Mouse (Mus musculus): ENCODE results near the gene Ccdc105.

Gene Ccdc105

GRCm38 (mm10) chr10:78752452-78753191, at the start of gene Ccdc105:
Gene Ccdc105, minus strand, starts transcription at chr10:78753065.
- 1% methylated on average over 61 of the region's 61 CpGs for WGBS

- WGBS = 92% methylated on average over 2 of the region's 2 CpGs
Measured at GRCm38 (mm10) chr10:78801449-78801848, 48.6 kb upstream of the Ccdc105 start.

DNA sequence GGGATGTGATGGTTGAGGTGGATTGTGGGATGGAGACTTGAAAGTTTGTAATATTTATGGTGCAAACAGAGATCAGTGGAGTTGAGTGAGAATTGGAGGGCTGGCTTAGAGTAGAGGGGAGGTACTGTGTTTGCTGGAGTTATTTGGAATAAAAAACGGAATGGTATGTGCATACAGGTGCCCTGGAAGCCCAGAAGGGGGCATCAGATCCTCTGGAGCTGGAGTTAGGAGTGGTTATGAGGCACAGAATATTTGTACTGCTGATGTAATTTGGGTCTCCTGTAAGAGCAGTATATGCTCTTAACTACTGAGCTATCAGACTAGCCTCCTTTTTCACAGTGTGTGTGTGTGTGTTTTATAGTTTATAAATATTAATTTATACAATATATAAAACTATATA, 37.7 kb upstream of the Ccdc105 start:
- 59% methylated on average over 1 of the region's 1 CpGs for WGBS

DNA sequence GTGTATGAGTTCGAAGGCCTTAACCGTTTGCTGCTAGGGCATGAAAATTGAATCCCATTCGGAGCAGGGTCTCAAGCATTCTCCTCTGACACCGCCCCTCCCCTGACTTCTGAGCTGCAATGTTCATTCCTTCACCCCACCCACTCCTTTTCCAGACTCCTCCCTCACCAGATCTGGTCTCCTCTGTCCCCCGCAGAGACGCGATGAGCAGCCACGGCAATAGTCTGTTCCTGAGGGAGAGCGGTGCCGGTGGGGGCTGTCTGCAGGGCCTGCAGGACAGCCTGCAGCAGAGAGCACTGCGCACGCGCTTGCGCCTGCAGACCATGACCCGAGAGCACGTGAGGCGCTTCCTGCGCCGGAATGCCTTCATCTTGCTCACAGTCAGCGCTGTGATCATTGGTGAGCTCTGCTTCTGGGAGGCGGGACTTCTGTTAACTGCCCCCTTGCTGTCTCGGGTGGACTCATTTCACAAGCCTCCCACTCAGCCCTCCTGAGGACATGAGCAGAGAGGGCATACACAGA, 34.8 kb upstream of the Ccdc105 start:
- WGBS = 8% methylated on average over 22 of the region's 22 CpGs

DNA sequence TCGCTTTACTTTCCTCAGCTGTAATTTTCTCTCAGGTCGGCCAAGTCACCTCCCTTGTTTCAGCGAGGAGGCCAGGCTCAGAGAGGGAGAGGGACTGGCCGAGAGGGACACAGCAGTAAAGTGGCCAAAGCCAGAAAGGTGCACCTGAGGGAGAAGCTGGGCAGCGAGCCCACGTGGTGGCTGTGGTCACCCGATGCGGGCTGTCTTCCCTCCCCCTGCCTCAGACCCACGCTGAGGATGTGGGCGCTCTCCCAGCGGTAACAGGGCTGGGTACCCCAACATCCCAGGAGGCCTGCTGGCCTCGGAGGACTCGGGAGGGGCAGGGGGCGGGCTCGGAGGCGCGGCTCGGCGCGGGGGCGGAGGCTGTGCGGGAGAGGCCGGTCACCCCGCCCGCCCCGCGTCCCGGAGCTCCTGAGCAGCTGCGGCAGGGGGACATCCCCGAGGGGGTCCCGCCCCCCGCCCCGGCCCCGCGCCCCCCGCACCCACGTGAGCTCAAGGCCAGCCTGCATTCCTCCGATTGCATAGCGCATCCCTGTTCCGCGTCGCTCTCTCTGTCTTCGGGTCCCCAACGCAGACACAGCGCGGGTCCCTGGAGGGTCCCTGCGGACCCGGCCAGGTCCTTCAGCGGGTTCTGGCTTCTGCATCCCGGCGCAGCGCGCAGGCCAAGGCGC, 27.3 kb upstream of the Ccdc105 start, which contains the start of gene Slc1a6:
TSS of gene Slc1a6 (plus strand) at position 516 of the 671 bp plus-strand sequence.
- 2% methylated on average over 50 of the region's 54 CpGs for WGBS

GRCm38 (mm10) chr10:78779527-78779926, 26.7 kb upstream of the Ccdc105 start:
- WGBS = 35% methylated on average over 9 of the region's 9 CpGs

DNA sequence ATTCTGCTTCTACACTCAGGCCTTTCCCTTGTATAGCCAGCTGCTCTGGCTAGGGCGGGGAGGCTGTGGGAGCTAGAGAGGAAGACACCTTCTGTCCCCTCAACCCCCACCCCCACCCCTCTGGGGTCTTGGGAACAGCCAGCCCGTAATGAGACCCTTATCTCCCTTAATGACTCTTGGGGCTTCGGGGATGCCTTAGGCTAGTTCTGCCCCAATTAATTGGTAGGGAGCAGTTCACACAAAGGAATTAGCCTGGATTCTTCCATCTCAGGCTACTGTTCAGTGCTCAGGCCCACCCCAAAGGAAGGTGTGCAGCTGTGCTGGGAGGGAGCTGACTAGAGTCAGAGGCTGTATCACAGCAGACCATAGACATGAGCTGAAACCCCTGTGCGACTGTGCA, 23.0 kb upstream of the Ccdc105 start:
- 42% methylated on average over 4 of the region's 4 CpGs for WGBS

- 87% methylated on average over 1 of the region's 1 CpGs for WGBS
Measured at GRCm38 (mm10) chr10:78765570-78765969, 12.7 kb upstream of the Ccdc105 start.

- WGBS = 21% methylated on average over 6 of the region's 6 CpGs
Measured at GRCm38 (mm10) chr10:78756021-78756420, 3.2 kb upstream of the Ccdc105 start.

DNA sequence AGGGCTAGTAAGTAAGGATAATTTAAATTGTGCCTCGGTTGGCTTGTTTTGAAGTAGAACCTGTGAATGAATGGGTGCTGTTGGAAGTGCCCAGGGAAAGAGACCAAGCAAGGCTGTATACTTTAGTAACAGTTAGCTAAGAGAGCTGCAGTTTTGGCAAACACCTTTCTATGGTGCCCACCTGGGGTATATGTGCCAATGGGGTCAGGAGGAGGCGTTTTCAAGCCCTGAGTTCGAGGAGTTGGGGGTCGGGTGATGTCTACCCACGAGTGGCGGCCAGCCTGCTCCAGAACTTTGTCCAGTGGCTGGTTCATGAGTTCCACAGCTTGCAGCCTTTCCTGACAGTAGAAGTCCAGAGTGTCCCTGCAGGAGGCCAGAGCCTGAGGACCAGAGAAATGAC, 3.9 kb downstream of the Ccdc105 start:
- 88% methylated on average over 6 of the region's 6 CpGs for WGBS

DNA sequence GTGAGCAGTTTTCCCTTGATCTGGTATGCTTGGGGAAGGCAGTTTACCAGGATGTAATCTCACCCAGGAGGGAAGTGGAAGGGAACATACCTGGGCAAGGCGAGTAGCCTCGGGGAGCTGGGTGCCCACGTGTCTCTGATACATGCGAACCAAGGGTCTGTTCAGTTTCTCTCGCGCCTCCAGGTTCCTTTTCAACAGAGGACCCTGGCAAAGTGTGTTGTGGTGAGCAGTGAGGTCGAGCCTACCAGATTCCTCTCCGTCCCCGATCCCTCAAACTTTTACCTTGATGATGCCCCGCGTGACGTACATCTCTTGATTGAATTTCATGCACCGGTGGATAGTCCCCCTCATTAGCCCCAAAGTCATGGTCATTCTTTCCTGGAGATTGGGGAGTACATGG, 4.7 kb downstream of the Ccdc105 start:
- WGBS = 86% methylated on average over 13 of the region's 13 CpGs

GRCm38 (mm10) chr10:78747035-78747721, 5.7 kb downstream of the Ccdc105 start:
- WGBS = 1% methylated on average over 27 of the region's 27 CpGs

DNA sequence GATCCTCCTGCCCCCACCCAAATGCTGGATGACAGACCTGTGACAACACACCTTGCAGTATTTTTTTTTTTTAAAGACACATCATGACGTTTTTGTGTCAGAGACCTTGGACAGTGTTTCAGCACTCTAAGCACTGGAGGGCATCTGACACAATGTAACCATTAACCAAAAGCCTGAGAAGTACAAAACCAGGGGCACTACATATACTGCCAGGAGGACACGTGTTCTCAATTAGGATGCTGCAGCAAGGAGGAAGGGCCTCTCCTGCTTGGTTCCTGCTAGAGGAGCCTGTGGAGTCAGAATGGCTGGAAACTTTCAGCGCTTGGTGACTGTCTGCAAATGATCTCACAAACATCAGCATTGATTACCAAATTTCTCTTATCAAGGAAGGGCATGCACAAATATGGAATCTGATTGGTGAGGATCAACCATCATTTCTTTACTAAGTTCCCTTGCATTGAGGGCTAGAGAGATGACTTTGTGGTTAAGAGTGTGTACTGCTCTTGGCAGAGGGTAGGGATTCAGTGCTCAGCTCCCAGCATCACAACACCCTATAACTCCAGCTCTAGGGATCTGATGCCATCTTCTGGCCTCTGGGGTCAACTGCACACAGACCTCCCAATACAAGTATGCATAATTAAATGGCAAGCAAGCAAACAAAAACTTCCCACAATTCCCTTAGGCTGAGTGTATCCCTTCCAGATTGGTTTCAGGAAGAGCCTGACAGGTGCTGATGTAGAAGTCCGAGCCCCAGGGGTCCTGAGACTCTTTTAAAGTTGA, 7.2 kb downstream of the Ccdc105 start:
- 72% methylated on average over 4 of the region's 4 CpGs for WGBS

- WGBS = 86% methylated on average over 4 of the region's 4 CpGs
Measured at GRCm38 (mm10) chr10:78739821-78740220, 13.0 kb downstream of the Ccdc105 start.

- WGBS = 62% methylated on average over 5 of the region's 5 CpGs
Measured at GRCm38 (mm10) chr10:78727876-78728275, 25.0 kb downstream of the Ccdc105 start.

DNA sequence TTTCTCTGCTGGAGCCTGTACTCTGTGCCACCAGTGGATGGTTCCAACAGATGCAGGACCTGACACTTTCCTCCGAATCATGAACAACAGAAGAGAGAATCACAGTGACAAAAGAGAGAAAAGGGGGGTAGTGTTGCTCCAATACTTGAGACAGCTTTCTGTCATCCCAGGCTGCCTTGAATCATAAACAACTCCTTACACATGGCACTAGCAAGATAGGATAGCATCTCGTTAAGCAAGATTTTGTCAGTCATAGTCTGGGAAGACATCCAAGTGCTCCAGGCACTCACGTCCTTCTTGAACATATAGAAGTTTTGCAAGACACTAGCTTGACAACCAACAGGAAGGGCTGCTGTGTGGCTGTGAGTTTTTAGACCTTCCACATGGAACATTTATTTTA, 25.8 kb downstream of the Ccdc105 start:
- WGBS = 26% methylated on average over 3 of the region's 3 CpGs

DNA sequence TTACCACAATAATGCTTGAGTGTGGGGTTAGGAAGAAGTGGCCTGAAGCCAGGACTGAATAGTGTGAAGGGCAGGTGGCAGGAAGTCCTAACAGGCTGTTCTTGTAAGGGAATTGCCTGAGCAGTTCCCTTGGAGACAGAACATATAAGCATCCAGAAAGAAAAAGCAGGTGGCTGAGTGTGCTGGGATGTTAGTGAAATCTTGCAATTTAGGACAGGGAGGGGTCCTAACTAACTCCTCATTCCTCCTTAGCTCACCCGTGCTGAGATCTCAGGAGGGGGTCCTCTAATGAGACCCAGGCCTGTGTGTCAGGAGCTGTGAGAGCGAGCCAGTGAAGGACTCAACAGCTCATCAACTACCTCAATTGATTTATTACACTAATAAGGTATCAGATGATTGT, 29.4 kb downstream of the Ccdc105 start:
- WGBS = 47% methylated on average over 2 of the region's 2 CpGs

DNA sequence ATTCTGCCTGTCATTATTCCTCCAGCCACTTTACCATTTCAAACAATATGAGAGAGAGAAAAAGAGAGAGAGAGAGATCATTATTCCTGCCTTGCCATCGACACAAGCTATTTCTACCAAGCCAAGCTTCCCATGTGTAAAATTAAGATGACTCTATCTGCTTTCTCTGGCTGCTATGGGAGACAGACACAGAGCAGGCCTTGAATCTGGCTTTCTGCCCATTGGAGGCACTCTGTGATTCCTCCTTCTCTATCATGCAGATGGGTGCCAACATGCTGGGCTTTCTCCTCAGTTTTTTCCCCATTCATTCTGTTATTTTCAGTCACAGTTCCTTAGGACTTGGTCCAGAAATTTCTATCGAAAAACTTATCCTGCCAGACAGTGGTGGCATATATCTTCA, 30.2 kb downstream of the Ccdc105 start:
- WGBS = 28% methylated on average over 2 of the region's 2 CpGs

DNA sequence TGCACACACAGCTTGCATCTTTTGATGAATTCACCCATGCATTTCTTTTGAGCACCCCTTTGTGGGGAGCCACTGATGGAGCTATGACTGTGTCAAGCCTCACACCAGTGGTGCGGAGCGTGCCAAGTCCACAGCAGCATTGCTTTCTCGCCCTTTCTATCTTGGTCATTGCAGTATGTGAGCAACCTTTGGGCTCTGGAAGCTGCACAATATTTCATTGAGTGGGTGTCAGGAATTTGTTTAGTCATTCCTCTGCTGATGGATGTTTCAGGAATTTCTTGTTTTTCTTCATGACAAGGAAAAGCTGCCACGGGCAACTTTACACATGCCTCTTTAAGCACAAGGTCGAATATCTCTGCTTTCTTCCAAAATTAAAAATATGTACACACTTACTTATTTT, 30.8 kb downstream of the Ccdc105 start:
- 67% methylated on average over 5 of the region's 5 CpGs for WGBS

DNA sequence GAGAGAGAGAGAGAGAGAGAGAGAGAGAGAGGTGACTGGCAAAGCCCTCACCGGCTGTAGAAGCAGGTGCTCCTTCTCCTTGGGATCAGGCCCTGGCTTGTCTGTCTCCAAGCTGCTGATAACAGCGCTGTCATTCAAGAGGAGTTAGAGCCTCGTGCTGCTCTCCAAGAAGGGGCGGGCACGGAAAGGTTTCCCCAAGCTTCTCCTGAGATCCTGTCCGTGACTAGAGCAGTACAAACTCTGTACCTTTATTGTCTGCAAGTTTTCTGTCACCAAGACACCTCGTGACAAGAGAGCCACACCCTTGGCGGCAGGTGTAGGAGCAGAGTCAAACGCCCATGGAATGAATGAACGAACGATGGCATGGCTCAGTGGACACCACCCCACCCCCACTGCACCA, 34.8 kb downstream of the Ccdc105 start, which contains the start of gene Casp14:
TSS of gene Casp14 (minus strand) at position 239 of the 400 bp plus-strand sequence.
- 73% methylated on average over 11 of the region's 11 CpGs for WGBS

DNA sequence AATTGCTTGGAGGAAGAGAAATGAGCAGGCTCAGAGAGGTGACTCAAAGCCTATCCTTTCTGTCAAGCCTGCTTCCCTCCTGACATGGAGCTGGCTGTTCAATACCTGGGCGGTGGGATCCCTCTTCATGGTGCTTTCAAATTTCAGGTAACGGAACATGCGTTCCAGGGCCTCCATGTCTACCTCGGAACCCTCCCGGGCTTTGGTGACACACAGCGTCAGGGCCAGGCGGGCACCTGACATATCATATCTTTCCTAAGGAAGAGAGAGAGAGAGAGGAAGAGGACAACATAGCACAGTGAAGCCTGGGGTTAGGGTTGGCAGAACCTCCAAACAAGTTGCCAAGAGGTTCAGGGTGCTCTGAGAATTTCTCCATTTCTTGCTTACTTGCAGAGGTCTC, 37.7 kb downstream of the Ccdc105 start:
- 96% methylated on average over 7 of the region's 7 CpGs for WGBS

DNA sequence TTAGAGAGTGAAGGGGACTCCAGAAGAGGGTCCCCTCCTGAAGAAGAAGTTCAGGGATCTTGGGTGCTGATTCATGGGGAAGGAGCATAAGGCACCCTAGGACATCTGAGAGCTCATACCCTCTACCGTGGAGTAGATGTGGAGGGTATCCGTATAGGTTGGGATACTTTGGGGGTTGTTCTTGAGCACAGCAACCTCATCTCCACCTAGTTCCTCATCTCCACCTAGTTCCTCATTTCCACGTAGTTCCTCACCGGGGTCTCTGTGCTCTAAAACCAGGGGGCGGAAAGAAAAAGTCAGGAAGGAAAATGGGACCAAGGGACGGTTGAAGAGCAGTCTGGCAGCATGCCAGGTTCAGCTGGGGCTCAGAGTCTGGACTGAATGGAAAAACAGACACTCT, 38.7 kb downstream of the Ccdc105 start:
- 70% methylated on average over 6 of the region's 6 CpGs for WGBS

All from cerebral cortex, adult 2 months (tissue).